Mouse (Mus musculus): ENCODE measurements around the gene Cetn3. TPM values are rescaled to one million over a fixed set of nuclear protein-coding genes. Genes with fewer than 3 reads are reported as not detected.

Cetn3 gene
- polyA plus RNA-seq, 1 experiment from 2014 or later, result 243 TPM

DNA sequence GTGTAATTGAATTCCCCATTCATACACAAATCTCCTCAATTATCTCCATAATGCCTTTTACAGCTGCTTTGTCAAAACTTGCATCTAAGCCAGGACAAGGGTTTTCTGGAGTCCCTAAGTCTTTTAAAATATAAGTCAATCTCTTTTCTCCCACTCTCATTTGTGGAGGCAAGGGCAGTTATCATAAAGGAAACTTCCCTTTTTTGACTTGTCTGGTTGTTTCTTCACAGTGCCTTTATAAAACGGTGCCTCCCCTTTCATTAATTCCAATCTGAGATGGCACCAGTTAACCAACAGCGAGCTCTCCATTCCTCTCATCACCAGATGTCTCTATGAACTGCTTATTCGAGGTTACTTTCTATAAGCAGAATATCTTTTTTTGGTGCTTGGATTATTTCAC lies 6.7 kb upstream of the Cetn3 start:
- Histone ChIP-seq H3K36me3 (no peaks in the 10 kb centered on the region), H3K27ac (no peak overlapping the region), H3K27me3 (replicated peaks) (no peaks in the 10 kb centered on the region), H3K9me3 (no peaks in the 10 kb centered on the region), H3K9ac (no peak overlapping the region), H3K4me1 (no peaks in the 10 kb centered on the region), H3K4me3 (replicated peaks) (no peak overlapping the region), H3K4me2 (no peak overlapping the region)
- ATAC-seq (ENCODE audit: insufficient read depth, low FRiP score, low read depth), result no peak
- WGBS, result 69% methylated on average over 3 of the region's 3 CpGs

DNA sequence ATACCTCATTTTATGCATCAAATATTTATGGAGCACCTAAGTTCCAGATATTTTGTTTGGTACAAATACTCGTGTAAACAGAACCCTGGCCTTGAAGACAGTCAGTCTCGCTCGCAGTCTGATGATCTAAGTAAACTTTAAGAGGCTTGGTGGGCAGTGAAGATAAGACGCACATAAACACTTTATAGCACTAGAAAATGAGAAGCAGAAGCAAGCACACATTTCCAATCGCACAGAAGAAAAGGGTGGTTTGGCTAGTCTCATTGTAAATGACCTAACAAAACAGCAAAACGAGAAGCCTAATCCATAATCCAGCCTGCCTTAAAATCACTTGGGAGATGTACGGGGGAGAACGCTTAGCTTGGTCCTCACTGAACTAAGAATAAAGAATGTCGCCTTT lies 402 bp upstream of the Cetn3 start:
- Histone ChIP-seq H3K4me2 (peak overlapping the region; percentile 80), H3K4me1 (peaks cover 5% of the 10 kb centered on the region; the same call in 1 of the 2 replicates), H3K9me3 (no peaks in the 10 kb centered on the region), H3K9ac (peak overlapping the region; percentile 41; the same call in 1 of the 2 replicates), H3K27me3 (replicated peaks) (no peaks in the 10 kb centered on the region), H3K36me3 (no peaks in the 10 kb centered on the region), H3K4me3 (replicated peaks) (peak overlapping the region; percentile 84), H3K27ac (peak overlapping the region; percentile 99)
- 29% methylated on average over 9 of the region's 9 CpGs for WGBS
- ATAC-seq (ENCODE audit: insufficient read depth, low FRiP score, low read depth), result no peak

DNA sequence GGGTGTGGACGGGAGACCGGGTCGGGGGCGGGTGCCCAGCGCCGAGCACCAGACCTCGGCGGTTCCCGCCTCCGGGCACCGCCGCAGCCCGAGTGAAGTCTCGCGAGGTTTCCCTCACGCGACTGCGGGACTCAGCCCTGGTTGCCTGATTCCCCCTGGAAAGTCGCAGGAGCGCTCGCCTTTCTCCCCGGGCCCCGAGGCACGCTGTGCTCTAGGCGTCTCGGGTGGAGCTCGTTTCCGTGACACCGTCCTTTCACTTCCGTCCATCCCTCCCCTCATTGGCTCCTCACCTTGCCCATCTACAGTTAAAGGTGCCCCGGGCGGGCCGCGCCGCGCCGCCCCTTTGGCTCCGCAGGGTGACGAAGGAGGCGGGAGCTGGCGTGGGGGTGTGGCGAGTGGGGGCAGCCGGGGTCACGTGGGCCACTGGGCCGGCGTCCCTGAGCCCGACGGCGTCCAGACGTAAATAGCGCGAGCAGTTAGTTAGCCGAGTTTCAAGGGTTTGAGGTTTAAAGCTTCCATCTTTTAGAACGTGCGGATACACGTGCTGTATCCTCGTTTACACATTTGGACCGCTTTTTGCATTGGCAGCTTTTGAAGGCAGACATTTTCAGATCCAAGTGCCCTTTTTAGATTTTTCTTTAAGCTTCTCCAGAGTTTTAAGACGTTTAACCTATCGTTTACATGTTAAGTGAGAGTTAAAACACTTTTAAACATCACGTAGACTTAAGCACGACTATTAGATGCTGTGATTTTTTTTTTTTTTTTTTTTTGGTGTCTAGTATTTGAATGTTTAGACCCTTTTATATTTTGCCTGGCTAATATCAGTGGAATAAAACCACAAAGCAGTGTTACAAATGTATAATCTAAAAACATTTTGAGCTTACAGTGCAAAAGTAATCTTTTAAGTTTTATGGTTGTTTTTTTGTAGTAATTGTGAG lies 797 bp downstream of the Cetn3 start:
- H3K27ac ChIP-seq, result peak overlapping the region; percentile 99
- H3K4me1 ChIP-seq, result peaks cover 5% of the 10 kb centered on the region; the same call in 1 of the 2 replicates
- H3K36me3 ChIP-seq, result peaks cover 3% of the 10 kb centered on the region; the same call in 1 of the 2 replicates
- no peaks in the 10 kb centered on the region for H3K9me3 ChIP-seq
- H3K9ac ChIP-seq, result peak overlapping the region; percentile 87
- under 1% methylated on average over 61 of the region's 62 CpGs for WGBS
- H3K4me2 ChIP-seq, result peak overlapping the region; percentile 80
- peak; percentile 98 for ATAC-seq (ENCODE audit: insufficient read depth, low FRiP score, low read depth)
- no peaks in the 10 kb centered on the region for H3K27me3 ChIP-seq (replicated peaks)
- peak overlapping the region; percentile 84 for H3K4me3 ChIP-seq (replicated peaks)

DNA sequence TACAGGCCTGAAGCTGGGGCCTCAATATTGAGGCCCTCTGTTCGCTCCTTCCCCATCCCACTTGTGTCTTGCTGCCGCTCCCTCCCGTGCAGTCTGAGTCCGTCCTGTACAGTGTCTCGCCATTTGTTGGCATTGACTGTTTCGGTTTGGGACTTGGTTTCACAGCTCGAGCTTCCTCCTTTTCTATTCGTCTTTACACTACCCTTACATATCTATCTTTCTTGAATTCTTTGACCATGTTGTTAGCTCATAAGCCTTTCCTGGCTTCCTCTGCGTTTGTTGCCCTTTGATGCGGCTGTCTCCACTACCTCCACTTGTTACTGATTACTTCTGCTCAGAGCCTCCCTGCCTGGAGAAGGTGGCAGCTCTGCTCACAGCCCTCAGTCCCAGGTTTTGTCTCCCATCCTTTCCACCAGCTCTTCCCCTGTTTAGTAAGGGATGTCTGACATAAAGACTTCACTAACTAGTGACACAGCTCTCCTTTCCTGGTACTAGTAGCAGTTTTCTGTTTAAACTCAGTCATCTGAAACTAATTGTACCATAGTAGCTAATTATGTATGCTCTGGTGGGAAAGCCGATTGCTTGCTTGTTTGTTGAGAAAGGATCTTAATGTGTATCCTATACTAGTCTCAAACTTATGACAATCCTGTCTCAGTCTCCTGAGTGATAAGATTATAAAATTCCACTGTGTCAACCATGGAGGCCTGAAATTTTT lies 3.0 kb downstream of the Cetn3 start:
- H3K4me1 ChIP-seq, result peaks cover 5% of the 10 kb centered on the region; the same call in 1 of the 2 replicates
- no peak overlapping the region for H3K4me2 ChIP-seq
- WGBS, result 82% methylated on average over 11 of the region's 11 CpGs
- H3K9ac ChIP-seq, result no peak overlapping the region
- H3K36me3 ChIP-seq, result peaks cover 3% of the 10 kb centered on the region; the same call in 1 of the 2 replicates
- H3K27ac ChIP-seq, result no peak overlapping the region
- no peak overlapping the region for H3K4me3 ChIP-seq (replicated peaks)
- no peaks in the 10 kb centered on the region for H3K9me3 ChIP-seq
- ATAC-seq (ENCODE audit: insufficient read depth, low FRiP score, low read depth), result no peak
- no peaks in the 10 kb centered on the region for H3K27me3 ChIP-seq (replicated peaks)

DNA sequence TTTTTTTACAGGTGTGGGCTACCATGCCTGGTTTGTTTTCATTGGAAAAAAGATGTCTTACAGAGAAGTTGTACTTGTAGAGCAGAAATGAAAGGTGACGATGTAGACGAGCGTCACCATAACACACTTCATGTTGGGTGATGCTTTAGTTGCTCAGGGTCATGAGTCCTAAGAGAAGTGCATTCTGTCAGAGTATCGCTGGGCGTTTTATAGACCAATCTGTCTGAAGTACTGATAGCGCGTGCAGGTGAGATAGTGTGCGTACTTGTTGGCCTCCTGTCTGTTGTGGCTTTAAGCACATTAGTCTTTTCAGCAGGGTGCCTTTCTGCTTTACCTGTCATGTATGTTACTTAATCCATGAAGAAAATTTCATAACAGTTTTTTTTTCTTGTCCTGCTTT lies 7.3 kb downstream of the Cetn3 start:
- ATAC-seq (ENCODE audit: insufficient read depth, low FRiP score, low read depth), result no peak

DNA sequence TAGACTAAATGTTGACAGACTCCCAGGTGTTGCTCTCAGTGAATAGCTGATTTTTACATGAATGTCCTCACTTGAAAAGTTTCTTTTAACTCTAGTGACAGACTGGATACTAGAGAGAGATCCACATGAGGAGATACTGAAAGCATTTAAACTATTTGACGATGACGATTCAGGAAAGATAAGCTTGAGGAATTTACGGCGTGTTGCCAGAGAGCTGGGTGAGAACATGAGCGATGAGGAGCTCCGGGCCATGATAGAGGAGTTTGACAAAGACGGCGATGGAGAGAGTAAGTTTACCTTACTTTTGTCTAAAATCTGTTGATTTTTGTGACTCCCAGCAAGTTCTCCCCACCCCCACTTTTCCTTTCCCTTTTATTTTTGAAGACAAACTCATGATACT lies 9.0 kb downstream of the Cetn3 start:
- 42% methylated on average over 8 of the region's 8 CpGs for WGBS
- H3K36me3 ChIP-seq, result peaks cover 3% of the 10 kb centered on the region; the same call in 1 of the 2 replicates
- no peaks in the 10 kb centered on the region for H3K27me3 ChIP-seq (replicated peaks)
- H3K9ac ChIP-seq, result no peak overlapping the region
- no peak for ATAC-seq (ENCODE audit: insufficient read depth, low FRiP score, low read depth)
- H3K9me3 ChIP-seq, result no peaks in the 10 kb centered on the region
- H3K27ac ChIP-seq, result no peak overlapping the region
- H3K4me2 ChIP-seq, result no peak overlapping the region
- H3K4me1 ChIP-seq, result no peaks in the 10 kb centered on the region
- H3K4me3 ChIP-seq (replicated peaks), result no peak overlapping the region

More for the DNA sequence above, 7.3 kb downstream of the Cetn3 start:
- Histone ChIP-seq H3K27me3 (replicated peaks) (no peaks in the 10 kb centered on the region), H3K27ac (no peak overlapping the region), H3K36me3 (peaks cover 3% of the 10 kb centered on the region; the same call in 1 of the 2 replicates), H3K9ac (no peak overlapping the region), H3K4me1 (0 out of 2 replicates have a peak, but pooled peaks cover 3% of the 10 kb centered on the region), H3K9me3 (no peaks in the 10 kb centered on the region), H3K4me2 (no peak overlapping the region), H3K4me3 (replicated peaks) (no peak overlapping the region)
- 94% methylated on average over 8 of the region's 8 CpGs for WGBS

DNA sequence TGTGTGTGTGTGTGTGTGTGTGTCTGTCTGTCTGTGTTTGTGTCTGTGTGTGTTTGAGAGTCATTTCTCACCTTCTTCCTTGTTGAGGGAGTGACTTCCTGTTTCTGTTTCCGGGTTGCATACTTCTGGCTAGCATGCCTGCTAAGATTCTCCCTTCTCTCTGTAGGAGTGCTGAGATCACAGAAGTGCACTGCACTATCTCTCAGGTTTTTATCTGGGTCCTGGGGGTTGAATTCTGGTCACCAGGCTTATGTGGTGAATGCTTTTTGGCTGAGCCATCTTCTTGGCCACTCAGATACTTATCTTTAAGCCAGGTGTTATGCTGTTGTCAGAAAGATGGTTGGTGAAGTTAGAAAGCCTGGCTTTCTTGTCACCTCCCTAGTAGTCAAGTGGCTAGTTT lies 11.0 kb downstream of the Cetn3 start:
- Histone ChIP-seq H3K4me3 (replicated peaks) (no peak overlapping the region), H3K36me3 (no peaks in the 10 kb centered on the region), H3K9me3 (no peaks in the 10 kb centered on the region), H3K27me3 (replicated peaks) (no peaks in the 10 kb centered on the region), H3K4me1 (no peaks in the 10 kb centered on the region), H3K27ac (no peak overlapping the region), H3K4me2 (no peak overlapping the region), H3K9ac (no peak overlapping the region)
- ATAC-seq (ENCODE audit: insufficient read depth, low FRiP score, low read depth), result no peak
- WGBS, result 42% methylated on average over 1 of the region's 1 CpGs

DNA sequence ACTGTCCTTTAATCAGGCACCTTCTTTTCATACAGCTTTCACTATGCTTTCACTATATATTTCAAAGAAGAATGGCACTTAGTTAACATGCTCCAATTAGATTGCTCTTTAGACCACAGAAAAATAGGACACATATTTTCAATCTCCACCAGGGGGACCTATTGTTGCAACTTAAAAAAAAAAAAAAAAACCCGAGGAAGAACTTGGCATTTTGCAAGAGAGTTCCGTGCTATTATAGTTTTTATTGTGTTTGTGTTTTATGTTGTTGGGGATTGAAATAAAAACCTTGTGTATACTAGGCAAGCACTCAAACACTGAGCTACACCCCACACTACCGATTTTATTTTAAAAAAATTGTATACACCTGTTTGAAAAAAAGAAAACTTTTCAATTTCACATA lies 18.2 kb downstream of the Cetn3 start:
- Histone ChIP-seq H3K27ac (no peak overlapping the region), H3K4me3 (replicated peaks) (no peak overlapping the region), H3K27me3 (replicated peaks) (no peaks in the 10 kb centered on the region), H3K9ac (no peak overlapping the region), H3K4me2 (no peak overlapping the region), H3K4me1 (no peaks in the 10 kb centered on the region), H3K36me3 (no peaks in the 10 kb centered on the region), H3K9me3 (no peaks in the 10 kb centered on the region)
- no peak for ATAC-seq (ENCODE audit: insufficient read depth, low FRiP score, low read depth)
- WGBS, result 38% methylated on average over 3 of the region's 3 CpGs

DNA sequence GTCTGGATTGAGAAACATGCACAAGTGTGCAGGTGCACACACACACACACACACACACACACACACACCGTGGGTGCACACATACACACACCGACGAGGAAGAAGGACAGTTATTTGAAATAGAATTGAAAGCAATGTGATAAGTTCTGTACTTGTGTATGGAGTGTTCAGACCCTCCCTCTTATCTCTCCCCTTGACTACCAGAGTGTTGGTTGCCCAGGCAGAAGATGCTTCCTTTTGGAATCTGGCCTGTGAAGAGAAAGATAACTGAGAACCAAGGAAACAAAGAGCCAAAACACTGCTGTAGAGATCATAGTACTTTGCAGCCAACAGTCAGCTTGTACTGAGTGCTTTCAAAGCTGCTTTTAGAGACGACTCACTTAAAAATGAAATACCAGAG lies 20.8 kb downstream of the Cetn3 start:
- Histone ChIP-seq H3K27me3 (replicated peaks) (no peaks in the 10 kb centered on the region), H3K4me1 (no peaks in the 10 kb centered on the region), H3K9me3 (no peaks in the 10 kb centered on the region), H3K36me3 (no peaks in the 10 kb centered on the region), H3K4me3 (replicated peaks) (no peak overlapping the region), H3K9ac (no peak overlapping the region), H3K27ac (no peak overlapping the region), H3K4me2 (no peak overlapping the region)
- WGBS, result 86% methylated on average over 4 of the region's 4 CpGs
- no peak for ATAC-seq (ENCODE audit: insufficient read depth, low FRiP score, low read depth)

DNA sequence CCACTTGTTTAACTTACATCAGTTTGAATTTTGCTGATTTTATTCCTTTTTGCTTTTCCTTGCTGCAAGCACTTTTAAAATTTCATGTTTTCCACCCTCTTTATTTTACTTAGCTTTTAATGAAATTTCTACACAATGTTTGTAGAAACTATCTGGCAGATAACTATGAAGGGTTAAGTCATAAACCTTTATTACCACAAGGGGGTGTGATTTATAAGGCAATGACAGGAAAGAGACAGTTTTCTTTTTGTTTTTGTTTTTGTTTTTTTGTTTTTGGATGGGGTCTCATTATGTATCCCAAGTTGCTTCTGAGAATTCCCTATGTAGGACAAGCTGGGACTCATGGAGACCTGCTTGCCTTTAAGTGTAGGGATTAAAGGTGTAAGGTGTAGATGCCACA lies 39.9 kb downstream of the Cetn3 start:
- Histone ChIP-seq H3K4me1 (no peaks in the 10 kb centered on the region), H3K27ac (no peak overlapping the region), H3K27me3 (replicated peaks) (no peaks in the 10 kb centered on the region), H3K4me3 (replicated peaks) (no peak overlapping the region), H3K9me3 (no peaks in the 10 kb centered on the region), H3K9ac (no peak overlapping the region), H3K36me3 (no peaks in the 10 kb centered on the region), H3K4me2 (no peak overlapping the region)
- ATAC-seq (ENCODE audit: insufficient read depth, low FRiP score, low read depth), result no peak

DNA sequence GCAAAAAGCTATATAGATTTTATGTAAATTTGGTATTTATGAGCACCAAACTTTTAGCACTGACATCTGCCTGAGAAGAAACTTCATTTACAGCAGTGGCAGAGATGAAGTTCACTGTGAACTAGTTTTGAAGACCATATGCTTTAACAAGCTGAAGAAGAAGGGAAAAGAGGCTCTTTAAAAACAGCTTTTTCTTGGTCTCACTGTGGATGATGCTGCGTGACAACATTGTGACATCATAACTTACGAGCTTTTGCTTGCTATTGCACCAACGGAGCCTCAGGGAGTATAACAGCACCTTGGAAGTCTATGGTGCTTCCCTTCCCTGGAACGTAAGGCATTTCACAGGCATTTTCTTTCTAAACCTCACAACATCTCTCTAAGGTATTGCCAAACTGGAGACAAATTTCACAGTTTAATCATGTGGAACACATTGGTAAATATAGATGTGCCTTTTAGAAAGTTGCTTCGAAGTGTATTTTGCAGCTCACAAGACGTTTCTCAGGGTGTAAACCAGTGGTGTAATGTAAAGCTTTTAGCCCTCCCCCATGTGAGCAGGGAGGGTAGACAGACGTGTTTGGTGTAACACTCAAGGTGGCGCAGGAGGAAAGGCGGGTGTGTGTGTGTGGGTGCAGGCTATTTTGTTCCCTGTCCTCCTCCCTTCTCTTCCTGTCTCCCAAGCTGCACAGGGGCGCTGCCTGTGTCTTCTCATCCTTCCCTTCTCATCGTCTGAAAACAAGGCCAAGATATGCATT lies 41.9 kb downstream of the Cetn3 start:
- Histone ChIP-seq H3K36me3 (no peaks in the 10 kb centered on the region), H3K9ac (no peak overlapping the region), H3K27me3 (replicated peaks) (no peaks in the 10 kb centered on the region), H3K4me1 (no peaks in the 10 kb centered on the region), H3K9me3 (no peaks in the 10 kb centered on the region), H3K4me2 (no peak overlapping the region), H3K4me3 (replicated peaks) (no peak overlapping the region), H3K27ac (no peak overlapping the region)
- no peak for ATAC-seq (ENCODE audit: insufficient read depth, low FRiP score, low read depth)
- 60% methylated on average over 11 of the region's 11 CpGs for WGBS
